Mouse (Mus musculus): ENCODE data around the gene Gm11037.
"Not testable (repeated sequence)": the region's sequence is repeated elsewhere in the genome, so short reads cannot be mapped to it uniquely, and the experiment has no call there.

Gm11037 gene

GRCm38 (mm10) chr2:131132930-131133547 lies at the start of gene Gm11037:
Gm11037 (plus strand) TSS chr2:131133497.
- DNase-seq (ENCODE audit: low spot score) = no peak

- DNase-seq (ENCODE audit: low spot score) = no peak
Observed at GRCm38 (mm10) chr2:131084206-131084605, 49.1 kb upstream of the Gm11037 start.

DNA sequence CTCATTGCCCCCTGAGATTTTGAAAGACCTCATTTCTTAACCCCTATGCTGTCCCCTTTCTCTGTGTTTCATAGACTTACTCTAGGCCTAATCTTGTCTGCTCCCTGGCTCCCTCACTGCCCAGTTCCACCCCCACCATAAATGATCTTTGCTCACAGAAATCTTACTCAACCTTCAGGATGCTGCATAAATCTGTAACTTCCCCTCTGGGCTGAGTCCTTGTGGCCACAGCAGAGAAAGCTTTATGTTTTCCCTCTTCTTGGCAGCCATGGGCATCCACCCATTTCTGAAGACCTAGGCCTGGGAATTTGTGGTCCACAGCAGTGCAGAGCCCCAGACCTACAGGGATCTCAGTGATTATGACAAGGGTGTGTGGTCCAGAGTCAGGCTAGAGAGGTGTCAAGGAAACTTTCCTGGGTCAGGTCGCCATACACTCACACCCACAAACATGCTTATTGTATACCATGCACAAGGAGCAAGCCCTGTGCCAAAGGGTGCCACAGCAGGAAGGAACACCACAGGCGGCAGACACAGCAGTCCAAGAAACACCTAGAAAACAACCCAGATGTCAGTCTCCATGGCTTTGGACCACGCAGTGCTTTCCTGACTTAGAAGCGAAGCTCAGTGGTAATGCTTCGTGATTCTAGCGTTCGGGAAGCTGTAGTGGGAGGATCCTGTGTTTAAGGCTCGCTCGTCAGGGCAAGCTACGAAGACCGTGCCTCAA lies 46.5 kb upstream of the Gm11037 start, which contains the start of gene Siglec1:
Gene Siglec1, minus strand, starts transcription at position 99 of the 724 bp plus-strand sequence.
- DNase-seq (ENCODE audit: low spot score) = no peak

GRCm38 (mm10) chr2:131088581-131088980 lies 44.7 kb upstream of the Gm11037 start:
- DNase-seq (ENCODE audit: low spot score) = no peak

- no peak for DNase-seq (ENCODE audit: low spot score)
Observed at GRCm38 (mm10) chr2:131089634-131090033, 43.7 kb upstream of the Gm11037 start.

DNA sequence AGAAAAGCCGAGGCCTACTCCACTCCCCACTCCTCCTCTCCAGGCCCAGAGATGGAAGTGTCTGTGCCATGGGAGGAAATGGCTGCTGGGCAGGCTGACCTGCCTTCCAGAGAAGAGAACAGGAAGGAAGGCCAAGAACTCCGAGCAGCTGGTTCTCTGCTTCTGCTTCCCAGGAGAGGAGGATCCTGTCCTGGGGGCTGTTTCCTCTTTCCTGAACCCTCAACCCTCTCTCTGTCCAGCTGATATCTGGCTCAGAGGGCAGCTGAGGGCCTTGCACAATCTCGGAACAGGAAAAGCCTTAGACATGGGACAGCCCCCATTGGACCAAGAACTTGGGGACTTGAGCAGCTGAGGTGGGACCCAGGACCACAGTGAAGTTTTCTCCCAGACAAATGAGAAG lies 42.4 kb upstream of the Gm11037 start:
- DNase-seq (ENCODE audit: low spot score) = no peak

DNA sequence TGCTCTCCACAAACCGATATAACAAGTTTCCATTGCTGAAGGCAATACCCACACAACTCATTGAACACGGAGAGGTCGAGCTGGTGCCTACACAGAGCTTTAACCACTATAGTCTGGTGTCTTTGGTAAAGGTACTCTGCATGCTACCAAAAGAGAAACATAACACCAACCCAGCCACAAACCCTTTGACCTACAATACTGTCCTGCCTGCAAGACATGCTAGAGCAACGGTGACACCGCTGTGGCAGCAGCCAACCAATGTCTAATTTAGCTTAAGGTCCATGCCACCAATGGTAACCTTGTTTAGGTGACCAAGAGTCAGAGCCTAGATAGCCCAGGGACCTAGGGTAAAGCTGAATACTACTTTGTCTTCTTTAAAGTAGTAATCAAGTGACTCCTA lies 39.7 kb upstream of the Gm11037 start:
- no peak for DNase-seq (ENCODE audit: low spot score)

GRCm38 (mm10) chr2:131094823-131095222 lies 38.5 kb upstream of the Gm11037 start:
- peak; percentile 89 for DNase-seq (ENCODE audit: low spot score)

- DNase-seq (ENCODE audit: low spot score) = no peak
Observed at GRCm38 (mm10) chr2:131096101-131096795, 37.0 kb upstream of the Gm11037 start.

- no peak for DNase-seq (ENCODE audit: low spot score)
Observed at GRCm38 (mm10) chr2:131097087-131097486, 36.2 kb upstream of the Gm11037 start.

- no peak for DNase-seq (ENCODE audit: low spot score)
Observed at GRCm38 (mm10) chr2:131101530-131101929, 31.8 kb upstream of the Gm11037 start.

- DNase-seq (ENCODE audit: low spot score) = no peak
Observed at GRCm38 (mm10) chr2:131104021-131104420, 29.3 kb upstream of the Gm11037 start.

- DNase-seq (ENCODE audit: low spot score) = not testable (repeated sequence)
Observed at GRCm38 (mm10) chr2:131105061-131105460, 28.2 kb upstream of the Gm11037 start.

GRCm38 (mm10) chr2:131105989-131106388 lies 27.3 kb upstream of the Gm11037 start:
- DNase-seq (ENCODE audit: low spot score) = no peak

DNA sequence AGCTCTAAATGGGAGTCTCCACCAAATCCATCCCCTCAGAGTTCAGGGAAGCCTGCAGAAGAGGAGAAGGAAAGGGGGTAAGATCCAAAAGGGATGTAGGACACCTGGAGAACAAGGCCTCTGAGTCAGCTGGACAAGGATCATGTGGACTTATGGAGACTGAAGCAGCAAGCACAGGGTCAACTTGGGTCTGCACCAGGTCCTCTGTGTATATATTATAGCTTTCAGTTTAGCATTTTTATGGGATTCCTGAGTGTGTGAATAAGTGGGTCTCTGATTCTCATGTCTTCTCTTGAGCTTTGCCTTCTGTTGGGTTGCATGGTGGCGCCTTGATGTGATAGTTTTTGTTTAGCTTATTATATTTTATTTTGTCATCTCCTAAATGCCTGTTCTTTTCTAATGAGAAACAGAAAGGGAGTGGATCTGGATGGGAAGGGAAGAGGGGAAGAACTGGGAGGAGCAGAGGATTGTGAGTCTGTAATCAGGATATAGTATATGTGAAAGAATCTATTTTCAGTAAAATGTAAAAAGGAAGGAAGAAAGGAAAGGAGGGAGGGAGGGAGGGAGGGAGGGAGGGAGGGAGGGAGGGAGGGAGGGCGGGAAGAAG lies 14.2 kb upstream of the Gm11037 start:
- no peak for DNase-seq (ENCODE audit: low spot score)

DNA sequence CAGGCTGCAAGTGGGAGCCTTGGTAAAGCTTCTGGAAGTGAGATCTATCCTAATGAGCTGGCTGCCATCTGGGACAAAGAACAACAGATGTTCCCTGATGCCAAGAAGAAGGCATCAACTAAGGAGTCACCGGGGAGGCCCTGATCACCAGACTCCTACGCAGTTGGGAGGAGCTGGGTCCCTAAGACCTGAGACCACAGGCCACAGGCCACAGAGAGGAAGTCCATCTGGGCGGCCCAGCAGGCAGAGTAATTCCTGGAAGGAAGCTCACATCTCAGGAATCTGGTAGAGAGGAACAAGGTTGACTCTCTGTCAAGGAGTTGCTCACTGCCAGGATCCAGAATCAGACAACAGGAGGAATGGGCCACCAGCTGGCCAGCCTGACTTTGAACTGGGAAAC lies 9.1 kb upstream of the Gm11037 start:
- no peak for DNase-seq (ENCODE audit: low spot score)

DNA sequence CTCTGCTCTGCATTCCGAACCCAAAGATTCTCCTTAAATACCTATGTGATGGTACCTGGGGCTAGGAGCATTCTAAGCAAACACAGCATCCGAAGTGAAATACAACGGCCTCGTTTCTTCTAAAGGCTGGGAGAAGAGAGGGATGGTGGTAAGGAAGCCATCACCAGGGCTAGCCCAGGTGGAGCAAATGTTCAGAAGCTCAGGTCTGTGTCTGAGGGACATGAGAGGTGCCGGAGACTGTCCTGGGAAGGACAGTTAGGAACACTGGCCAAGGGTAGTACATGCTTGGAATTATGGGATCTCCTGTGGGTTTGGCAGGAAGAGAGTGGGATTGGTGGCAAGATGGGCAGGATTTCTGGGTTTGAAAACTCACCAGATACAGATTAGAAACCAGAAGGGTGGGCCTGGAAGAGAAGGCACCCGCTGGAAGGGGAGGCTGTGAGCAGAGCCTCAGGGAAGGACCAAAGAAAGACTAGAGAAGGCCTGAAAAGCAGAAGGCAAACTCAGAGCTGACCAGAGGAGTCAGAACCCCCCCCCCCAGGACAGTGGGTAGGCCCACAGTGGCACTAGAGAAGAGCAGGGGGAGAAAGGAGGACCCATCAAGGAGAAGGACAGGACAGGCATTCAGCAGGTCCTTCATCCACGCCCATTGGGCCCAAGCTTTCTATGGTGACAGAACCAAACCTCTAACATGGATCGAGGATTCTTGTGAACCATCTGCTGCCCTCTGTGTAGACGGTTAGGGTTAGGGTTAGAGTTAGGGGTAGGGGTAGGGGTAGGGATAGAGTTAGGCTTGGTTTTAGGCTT lies 7.9 kb upstream of the Gm11037 start:
- no peak for DNase-seq (ENCODE audit: low spot score)

GRCm38 (mm10) chr2:131125964-131126815 lies 7.1 kb upstream of the Gm11037 start:
- DNase-seq (ENCODE audit: low spot score) = no peak

- DNase-seq (ENCODE audit: low spot score) = peak; percentile 51
Observed at GRCm38 (mm10) chr2:131127161-131127730, 6.1 kb upstream of the Gm11037 start, which contains the start of gene Hspa12b. Hspa12b (plus strand) TSS chr2:131127280.

- no peak for DNase-seq (ENCODE audit: low spot score)
Observed at GRCm38 (mm10) chr2:131128211-131128610, 5.1 kb upstream of the Gm11037 start.

Data from retina, embryonic 14.5 days (tissue).